Comparison of ENCODE assay signal across 8 mouse cellular contexts in genomic region chr17:56424726-56425583, GRCm38 (mm10). TPM values are rescaled to one million over a fixed set of nuclear protein-coding genes. Genes with fewer than 3 reads are reported as not detected.
A peak's percentile ranks its signal among the peaks of the same experiment; 100 is the strongest.
DNase-seq lines count a peak whose midpoint lies in the region; ATAC-seq and TF ChIP-seq lines count a peak whose summit lies in the region.

No protein-coding gene starts in this region.

- peak; percentile 39 for ATAC-seq in hindbrain, embryonic 12.5 days (ENCODE audit: low FRiP score)
- peak; percentile 53 for ATAC-seq in limb, embryonic 15.5 days (ENCODE audit: insufficient number of reproducible peaks, low FRiP score, low TSS enrichment, low read depth)
- peak; percentile 17 for ATAC-seq in midbrain, postnatal 0 days (ENCODE audit: low FRiP score)

- peaks cover 11% of the 10 kb centered on the region for H3K4me1 ChIP-seq in spleen, adult 2 months (ENCODE audit: control insufficient read depth, insufficient read depth, insufficient read length)
- peaks cover 15% of the 10 kb centered on the region for H3K4me1 ChIP-seq in hindbrain, embryonic 12.5 days
- H3K4me1 ChIP-seq in limb, embryonic 15.5 days, result peaks cover 23% of the 10 kb centered on the region
- no peaks in the 10 kb centered on the region for H3K4me1 ChIP-seq in midbrain, postnatal 0 days (ENCODE audit: insufficient read depth, low read length)

- no peaks in the 10 kb centered on the region for H3K9me3 ChIP-seq in hindbrain, embryonic 12.5 days (replicated peaks)
- no peaks in the 10 kb centered on the region for H3K9me3 ChIP-seq in limb, embryonic 15.5 days
- H3K9me3 ChIP-seq in midbrain, postnatal 0 days (ENCODE audit: low read length), result no peaks in the 10 kb centered on the region

- H3K4me2 ChIP-seq in hindbrain, embryonic 12.5 days (replicated peaks), result peak overlapping the region; percentile 67
- peak overlapping the region; percentile 82 for H3K4me2 ChIP-seq in limb, embryonic 15.5 days
- H3K4me2 ChIP-seq in midbrain, postnatal 0 days (ENCODE audit: low read depth, low read length, poor library complexity, severe bottlenecking), result peak overlapping the region; percentile 48

- WGBS in spleen, adult 2 months, result 17% methylated on average over 76 of the region's 77 CpGs
- WGBS in hindbrain, embryonic 12.5 days, result 12% methylated on average over 71 of the region's 77 CpGs
- 15% methylated on average over 57 of the region's 77 CpGs for WGBS in limb, embryonic 15.5 days
- WGBS in midbrain, postnatal 0 days, result 18% methylated on average over 77 of the region's 77 CpGs

- no peak overlapping the region for H3K27ac ChIP-seq in spleen, adult 2 months (ENCODE audit: insufficient read depth, low read length)
- H3K27ac ChIP-seq in hindbrain, embryonic 12.5 days, result peak overlapping the region; percentile 48; the same call in 1 of the 2 replicates
- peak overlapping the region; percentile 83 for H3K27ac ChIP-seq in limb, embryonic 15.5 days
- peak overlapping the region; percentile 12; the same call in 1 of the 2 replicates for H3K27ac ChIP-seq in midbrain, postnatal 0 days (ENCODE audit: low read depth, low read length)

- H3K27me3 ChIP-seq in spleen, adult 2 months (ENCODE audit: control insufficient read depth, insufficient read depth, low read length), result peaks cover 2% of the 10 kb centered on the region; the same call in 1 of the 2 replicates
- H3K27me3 ChIP-seq in hindbrain, embryonic 12.5 days, result peaks cover 18% of the 10 kb centered on the region; the same call in 1 of the 2 replicates
- H3K27me3 ChIP-seq in limb, embryonic 15.5 days, result no peaks in the 10 kb centered on the region
- no peaks in the 10 kb centered on the region for H3K27me3 ChIP-seq in midbrain, postnatal 0 days (ENCODE audit: insufficient read depth, low read length)

- no peak for TF ChIP-seq POLR2A in spleen, adult 2 months (IDR thresholded peaks at IDR 0.05; ENCODE audit: low read depth, low read length)

- H3K4me3 ChIP-seq in spleen, adult 2 months (ENCODE audit: extremely low read depth, insufficient read depth, insufficient read length), result peak overlapping the region; percentile 69; the same call in 1 of the 2 replicates
- peak overlapping the region; percentile 33 for H3K4me3 ChIP-seq in hindbrain, embryonic 12.5 days
- H3K4me3 ChIP-seq in limb, embryonic 15.5 days, result peak overlapping the region; percentile 54
- H3K4me3 ChIP-seq in midbrain, postnatal 0 days (ENCODE audit: low read depth, low read length), result peak overlapping the region; percentile 21; the same call in 1 of the 2 replicates

- peak in 1 of 2 experiments; percentile 36 for DNase-seq in spleen, adult 2 months (ENCODE audit: low read depth in 1 of 2, low spot score in 2 of 2)
- no peak for DNase-seq in spleen, postnatal 14 days (ENCODE audit: low spot score in 2 of 2)
- peak; percentile 81 for DNase-seq in embryo, embryonic 9.5 days (ENCODE audit: extremely low spot score)
- DNase-seq in midbrain, postnatal 0 days (ENCODE audit: low spot score), result no peak
- DNase-seq in thymus, postnatal 0 days (ENCODE audit: low spot score), result peak; percentile 71
- no peak for DNase-seq in right cerebral cortex, postnatal 25 days

- H3K36me3 ChIP-seq in spleen, adult 2 months (ENCODE audit: control insufficient read depth, insufficient read depth, low read length), result no peaks in the 10 kb centered on the region
- H3K36me3 ChIP-seq in hindbrain, embryonic 12.5 days, result peaks cover 89% of the 10 kb centered on the region
- peaks cover 74% of the 10 kb centered on the region for H3K36me3 ChIP-seq in limb, embryonic 15.5 days
- peaks cover 69% of the 10 kb centered on the region for H3K36me3 ChIP-seq in midbrain, postnatal 0 days (ENCODE audit: insufficient read depth, low read length)

- H3K9ac ChIP-seq in hindbrain, embryonic 12.5 days, result peak overlapping the region; percentile 65
- H3K9ac ChIP-seq in limb, embryonic 15.5 days, result peak overlapping the region; percentile 37
- H3K9ac ChIP-seq in midbrain, postnatal 0 days (replicated peaks; ENCODE audit: low read length, poor library complexity, severe bottlenecking), result peak overlapping the region; percentile 48

- TF ChIP-seq CTCF in spleen, adult 2 months (IDR thresholded peaks at IDR 0.05; ENCODE audit: extremely low read depth, insufficient read depth, insufficient read length, insufficient replicate concordance), result no peak
- TF ChIP-seq CTCF in midbrain, postnatal 0 days (IDR thresholded peaks at IDR 0.05), result no peak

RNA-seq across cellular contexts. Expression of gene Ptprs, which starts 51.3 kb away (rescaled TPM):
- polyA plus RNA-seq in spleen, adult 2 months (2012; rRNA removed), result 57.5 and 69.4 TPM in 2 replicates
- 316 and 326 TPM in 2 replicates for polyA plus RNA-seq in hindbrain, embryonic 12.5 days (2016; fragmentation: Nextera tagmentation; extraction: Ambion mirVana)
- polyA plus RNA-seq in limb, embryonic 15.5 days (2015; fragmentation: Nextera tagmentation; extraction: Ambion mirVana), result 85.4 and 96.3 TPM in 2 replicates
- 716 and 795 TPM in 2 replicates for total RNA-seq in midbrain, postnatal 0 days (2014; rRNA removed)
- polyA plus RNA-seq in midbrain, postnatal 0 days (2015; fragmentation: Nextera tagmentation; extraction: Ambion mirVana), result 208 and 225 TPM in 2 replicates
- polyA plus RNA-seq in thymus, postnatal 0 days (2015; fragmentation: Nextera tagmentation; extraction: Ambion mirVana), result 24.2 and 29.9 TPM in 2 replicates

Comparison
In these comparisons a context has a peak if more than half of its experiments do, and no peak if none do; other contexts are left out.
1. DNase-seq: peak in embryo, embryonic 9.5 days (single experiment) and thymus, postnatal 0 days (single experiment); none in spleen, postnatal 14 days (0 of 2), midbrain, postnatal 0 days (single experiment) and right cerebral cortex, postnatal 25 days (single experiment).
2. Peak in every context shown above with its lines, with median percentiles within 50 percentile points of each other: H3K4me3 ChIP-seq, ATAC-seq, H3K4me2 ChIP-seq and H3K9ac ChIP-seq.